Mouse (Mus musculus) heart, postnatal 4 days (tissue): ENCODE data around the gene Slc4a10. TPM values are rescaled to one million over a fixed set of nuclear protein-coding genes. Genes with fewer than 3 reads are reported as not detected.
A peak's percentile ranks its signal among the peaks of the same experiment; 100 is the strongest.

ENCODE experiments used
- DNase-seq: peaks from one replicate; pipeline ENCODE4 v3.0.0; 2021
- total RNA-seq, 2 experiments: library from RNA; stranded (reverse); gene quantifications; 2 replicates each; pipeline ENCODE4 v1.2.3; 2021

Gene Slc4a10
- total RNA-seq, 2 experiments from 2014 or later, result 0.05 to 0.25 TPM

- no peak for DNase-seq
Measured at GRCm38 (mm10) chr2:62279777-62280176, 233.5 kb downstream of the Slc4a10 start.

- DNase-seq, result no peak
Measured at GRCm38 (mm10) chr2:62285026-62285425, 238.8 kb downstream of the Slc4a10 start.

- DNase-seq, result no peak
Measured at GRCm38 (mm10) chr2:62285847-62286246, 239.6 kb downstream of the Slc4a10 start.

GRCm38 (mm10) chr2:62287532-62287931 is 241.3 kb downstream of the Slc4a10 start:
- DNase-seq, result no peak

- no peak for DNase-seq
Measured at GRCm38 (mm10) chr2:62293846-62294245, 247.6 kb downstream of the Slc4a10 start.

- DNase-seq, result no peak
Measured at GRCm38 (mm10) chr2:62301716-62302115, 255.5 kb downstream of the Slc4a10 start.

GRCm38 (mm10) chr2:62306978-62307377 is 260.7 kb downstream of the Slc4a10 start:
- DNase-seq, result no peak

- no peak for DNase-seq
Measured at GRCm38 (mm10) chr2:62307477-62307876, 261.2 kb downstream of the Slc4a10 start.

- no peak for DNase-seq
Measured at GRCm38 (mm10) chr2:62316930-62317329, 270.7 kb downstream of the Slc4a10 start.

GRCm38 (mm10) chr2:62319489-62319888 is 273.2 kb downstream of the Slc4a10 start:
- DNase-seq, result no peak

GRCm38 (mm10) chr2:62323078-62323637 is 276.9 kb downstream of the Slc4a10 start:
- peak; percentile 38 for DNase-seq

- peak; percentile 54 for DNase-seq
Measured at GRCm38 (mm10) chr2:62325388-62325787, 279.1 kb downstream of the Slc4a10 start.

- no peak for DNase-seq
Measured at GRCm38 (mm10) chr2:62331913-62332312, 285.7 kb downstream of the Slc4a10 start.

GRCm38 (mm10) chr2:62332465-62332864 is 286.2 kb downstream of the Slc4a10 start:
- DNase-seq, result no peak

- no peak for DNase-seq
Measured at GRCm38 (mm10) chr2:62334397-62335243, 288.4 kb downstream of the Slc4a10 start.

- no peak for DNase-seq
Measured at GRCm38 (mm10) chr2:62337086-62337485, 290.8 kb downstream of the Slc4a10 start.

- DNase-seq, result no peak
Measured at GRCm38 (mm10) chr2:62339222-62339944, 293.1 kb downstream of the Slc4a10 start.

- no peak for DNase-seq
Measured at GRCm38 (mm10) chr2:62341061-62341733, 294.9 kb downstream of the Slc4a10 start.

GRCm38 (mm10) chr2:62341734-62342128 is 295.5 kb downstream of the Slc4a10 start:
- DNase-seq, result no peak

- no peak for DNase-seq
Measured at GRCm38 (mm10) chr2:62344367-62344766, 298.1 kb downstream of the Slc4a10 start.

GRCm38 (mm10) chr2:62346771-62347170 is 300.5 kb downstream of the Slc4a10 start:
- no peak for DNase-seq

- no peak for DNase-seq
Measured at GRCm38 (mm10) chr2:62347762-62348161, 301.5 kb downstream of the Slc4a10 start.

GRCm38 (mm10) chr2:62352035-62352434 is 305.8 kb downstream of the Slc4a10 start:
- no peak for DNase-seq
